Mouse (Mus musculus) forebrain, embryonic 10.5 days (tissue): ENCODE results near the gene Cd300ld5. TPM values are rescaled to one million over a fixed set of nuclear protein-coding genes. Genes with fewer than 3 reads are reported as not detected.
A peak's percentile ranks its signal among the peaks of the same experiment; 100 is the strongest.
"Not testable (repeated sequence)": the region's sequence is repeated elsewhere in the genome, so short reads cannot be mapped to it uniquely, and the experiment has no call there.

ENCODE experiments used
- DNase-seq: peaks from one replicate; pipeline ENCODE4 v3.0.0-alpha.2; 2017; ENCODE audit warnings: low spot score; ENCODE audit errors: extremely low spot score
- H3K27ac ChIP-seq: fragments of 300-500 bp; sonication (generic); 2 replicates; pipeline ENCODE4 v1.5.1; 2016; ENCODE audit warnings: mild to moderate bottlenecking
- H3K27me3 ChIP-seq: fragments of 300-500 bp; sonication (generic); 2 replicates; pipeline ENCODE4 v1.6.1; 2016; ENCODE audit warnings: mild to moderate bottlenecking; ENCODE audit not compliant: poor library complexity, severe bottlenecking
- H3K36me3 ChIP-seq: fragments of 300-500 bp; sonication (generic); replicated peaks from 2 replicates; pipeline ENCODE4 v1.6.1; 2016; ENCODE audit warnings: mild to moderate bottlenecking, moderate library complexity
- H3K4me1 ChIP-seq: fragments of 300-500 bp; sonication (generic); 2 replicates; pipeline ENCODE4 v1.6.1; 2016
- H3K4me3 ChIP-seq: fragments of 300-500 bp; sonication (generic); 2 replicates; pipeline ENCODE4 v1.5.1; 2016; ENCODE audit warnings: mild to moderate bottlenecking, moderate library complexity
- H3K9me3 ChIP-seq: fragments of 300-500 bp; sonication (generic); 2 replicates; pipeline ENCODE4 v1.6.1; 2016; ENCODE audit warnings: mild to moderate bottlenecking, moderate library complexity
- WGBS: fragments of 180-500 bp; shearing (Covaris S2); methylation state at CpG from one replicate; pipeline ENCODE4 v1.1.7; 2016; 5-methylcytosine and 5-hydroxymethylcytosine counted together
- polyA plus RNA-seq: library from polyadenylated mRNA; unstranded; fragments of >200 nt; fragmentation: Nextera tagmentation; extraction: Ambion mirVana; gene quantifications from 2 replicates; pipeline ENCODE4 v1.2.1, GENCODE M21; 2016

Gene Cd300ld5
- polyA plus RNA-seq, 1 experiment from 2014 or later, result not detected

DNA sequence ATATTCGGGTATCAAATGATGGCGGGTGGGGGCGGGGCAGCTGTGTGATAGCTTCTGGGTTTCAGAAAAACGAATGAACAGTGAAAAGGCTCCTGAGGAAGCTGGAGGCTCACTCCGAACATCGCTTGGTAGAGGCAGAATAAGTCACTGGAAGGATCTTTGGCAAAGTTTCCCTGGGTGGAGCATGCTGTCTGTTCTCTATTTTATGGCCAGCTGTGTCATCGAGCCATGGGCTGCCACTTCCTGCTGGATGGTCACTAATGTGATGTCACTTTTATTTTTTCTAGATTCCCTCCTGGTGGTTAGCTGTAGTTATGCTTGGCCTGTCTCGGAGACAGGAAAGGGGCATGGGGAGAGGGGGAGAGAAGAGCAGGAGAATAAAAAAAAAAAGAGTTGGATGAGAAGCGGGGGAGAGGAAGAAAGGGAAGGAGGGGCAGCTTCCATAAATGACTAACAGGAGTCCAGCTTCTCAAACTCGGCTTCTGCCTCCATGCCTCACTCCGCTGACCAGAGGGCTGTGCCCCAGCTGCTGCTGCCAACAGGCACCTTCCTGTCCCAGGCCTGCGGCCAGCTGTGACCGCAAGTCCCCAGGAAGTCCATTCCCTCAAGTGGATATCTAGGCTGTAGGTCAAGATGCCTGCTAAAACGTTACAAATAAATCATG lies 34.2 kb upstream of the Cd300ld5 start:
- Histone ChIP-seq H3K27ac (peak overlapping the region; percentile 73), H3K4me1 (peaks cover 30% of the 10 kb centered on the region), H3K27me3 (peaks cover 52% of the 10 kb centered on the region), H3K36me3 (no peaks in the 10 kb centered on the region), H3K4me3 (peak overlapping the region; percentile 13; the same call in 1 of the 2 replicates), H3K9me3 (no peaks in the 10 kb centered on the region)
- DNase-seq, result peak; percentile 26
- WGBS, result 29% methylated on average over 14 of the region's 14 CpGs

DNA sequence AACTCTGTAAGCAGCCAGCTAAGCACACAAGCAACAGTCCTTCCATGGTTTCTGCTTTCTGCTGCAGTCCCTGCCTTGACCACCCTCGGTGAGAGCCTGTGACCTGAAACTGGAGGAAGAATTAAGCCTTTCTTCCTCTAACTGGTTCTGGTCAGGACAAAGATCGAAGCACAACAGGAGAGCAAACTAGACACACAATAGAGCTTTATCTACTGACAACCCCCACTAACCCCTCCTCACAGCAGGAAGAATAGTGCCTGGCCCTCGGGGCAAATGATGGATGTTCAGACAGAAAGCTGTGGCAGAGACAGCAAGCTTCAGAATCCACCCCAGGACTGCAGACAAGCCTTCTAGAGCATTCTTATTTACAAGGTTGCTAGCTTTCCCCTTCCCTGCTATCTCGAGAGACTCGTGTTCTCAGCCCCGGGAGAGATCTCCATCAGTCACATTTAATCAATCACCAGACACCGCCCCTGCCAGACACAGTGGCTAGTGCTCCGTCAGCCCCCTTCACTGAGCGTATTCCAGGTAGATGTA lies 33.5 kb upstream of the Cd300ld5 start:
- H3K4me3 ChIP-seq, result peak overlapping the region; percentile 13; the same call in 1 of the 2 replicates
- no peaks in the 10 kb centered on the region for H3K9me3 ChIP-seq
- peaks cover 30% of the 10 kb centered on the region for H3K4me1 ChIP-seq
- H3K27me3 ChIP-seq, result peaks cover 52% of the 10 kb centered on the region
- 10% methylated on average over 9 of the region's 9 CpGs for WGBS
- DNase-seq, result peak; percentile 39
- H3K27ac ChIP-seq, result peak overlapping the region; percentile 73; the same call in 1 of the 2 replicates
- H3K36me3 ChIP-seq, result no peaks in the 10 kb centered on the region

DNA sequence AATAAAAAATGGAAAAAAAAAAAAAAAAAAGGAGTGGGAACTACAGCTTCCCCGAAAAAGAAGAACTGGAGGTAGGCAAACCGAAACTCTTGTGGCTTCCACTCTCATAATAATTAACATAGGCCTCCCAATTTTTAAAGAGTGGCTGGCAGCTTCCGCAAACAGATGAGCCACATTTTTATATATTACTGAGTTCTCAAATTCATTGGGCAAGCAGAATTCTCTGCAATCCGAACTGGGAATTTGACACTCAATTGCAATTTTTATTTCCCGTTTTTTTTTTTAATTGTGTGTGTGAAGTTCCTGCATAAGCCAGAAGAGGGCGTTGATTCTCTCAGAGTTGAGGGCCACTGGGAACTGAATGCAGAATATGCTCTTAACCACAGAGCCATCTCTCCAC lies 29.2 kb upstream of the Cd300ld5 start:
- WGBS, result 80% methylated on average over 6 of the region's 6 CpGs
- Histone ChIP-seq H3K27me3 (peaks cover 27% of the 10 kb centered on the region), H3K4me1 (peaks cover 26% of the 10 kb centered on the region), H3K27ac (no peak overlapping the region), H3K4me3 (no peak overlapping the region), H3K36me3 (no peaks in the 10 kb centered on the region), H3K9me3 (no peaks in the 10 kb centered on the region)
- DNase-seq, result no peak

DNA sequence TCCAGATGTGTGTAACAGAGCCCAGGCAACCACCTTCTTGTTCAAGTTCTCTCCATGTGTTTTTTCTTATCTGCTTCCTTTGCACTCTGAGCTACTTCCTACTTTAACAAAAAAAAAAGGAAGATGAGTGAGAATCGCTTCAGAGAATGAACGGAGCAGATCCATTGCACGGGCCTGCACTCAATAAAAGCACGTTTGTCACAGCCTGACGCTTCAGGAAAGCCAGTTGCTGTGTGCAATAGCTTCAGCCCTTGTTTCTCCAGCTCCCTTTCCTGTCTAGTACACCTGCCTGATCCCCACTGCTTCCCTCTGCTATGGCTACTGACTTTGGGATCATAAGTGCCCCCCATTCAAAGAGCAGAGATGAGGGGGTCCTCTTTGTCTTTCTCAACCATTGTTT lies 24.5 kb upstream of the Cd300ld5 start, which contains the start of gene Cd300e:
Cd300e (minus strand) TSS at position 101 of the 400 bp plus-strand sequence.
- Histone ChIP-seq H3K36me3 (no peaks in the 10 kb centered on the region), H3K27me3 (no peaks in the 10 kb centered on the region), H3K9me3 (no peaks in the 10 kb centered on the region), H3K4me1 (peaks cover 8% of the 10 kb centered on the region), H3K27ac (no peak within 1 kb of the TSS), H3K4me3 (no peak within 1 kb of the TSS)
- no peak for DNase-seq
- WGBS, result 40% methylated on average over 5 of the region's 5 CpGs

DNA sequence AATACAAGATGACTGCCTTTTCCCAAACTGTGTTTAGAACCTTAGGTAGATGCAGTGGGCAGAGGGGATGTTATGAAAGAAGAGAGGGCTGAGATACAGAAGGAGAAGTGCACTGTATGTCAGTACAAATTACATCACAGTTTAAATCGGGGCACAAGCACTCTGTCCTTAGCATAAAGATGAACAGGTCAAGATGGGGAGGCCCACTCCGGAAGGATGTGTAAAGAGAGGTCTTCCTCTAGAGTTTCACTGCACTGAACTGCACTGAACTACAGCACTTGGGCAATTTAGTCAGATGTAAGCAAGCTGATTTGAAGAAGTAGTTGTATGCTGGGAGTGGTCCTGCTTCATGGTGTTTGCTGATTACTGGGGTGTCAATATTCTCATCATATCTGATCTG lies 22.2 kb upstream of the Cd300ld5 start:
- 89% methylated on average over 2 of the region's 2 CpGs for WGBS
- H3K4me3 ChIP-seq, result no peak overlapping the region
- H3K27me3 ChIP-seq, result no peaks in the 10 kb centered on the region
- no peaks in the 10 kb centered on the region for H3K9me3 ChIP-seq
- no peak overlapping the region for H3K27ac ChIP-seq
- DNase-seq, result no peak
- no peaks in the 10 kb centered on the region for H3K36me3 ChIP-seq
- peaks cover 8% of the 10 kb centered on the region for H3K4me1 ChIP-seq

DNA sequence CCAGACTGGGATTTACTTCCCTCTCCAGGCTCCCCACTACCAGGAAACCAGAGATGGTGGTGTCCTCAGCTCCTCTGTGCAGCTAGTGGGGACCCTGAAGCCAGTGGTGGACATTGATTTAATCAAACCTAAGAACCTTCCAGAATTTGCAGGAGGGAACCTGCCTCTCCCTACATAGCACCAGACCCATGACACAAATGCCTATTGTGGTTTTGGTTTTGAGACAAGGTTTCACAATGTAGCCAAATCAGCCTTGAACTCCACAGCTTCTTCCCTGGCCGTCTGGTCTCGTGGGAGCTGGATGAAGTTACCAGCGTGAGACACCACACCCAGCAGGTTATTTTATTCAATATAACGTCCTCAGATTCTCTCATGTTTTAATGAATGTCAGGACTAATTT lies 21.1 kb upstream of the Cd300ld5 start:
- H3K36me3 ChIP-seq, result no peaks in the 10 kb centered on the region
- H3K27ac ChIP-seq, result no peak overlapping the region
- 81% methylated on average over 4 of the region's 4 CpGs for WGBS
- peaks cover 8% of the 10 kb centered on the region for H3K4me1 ChIP-seq
- no peak overlapping the region for H3K4me3 ChIP-seq
- H3K27me3 ChIP-seq, result no peaks in the 10 kb centered on the region
- DNase-seq, result no peak
- no peaks in the 10 kb centered on the region for H3K9me3 ChIP-seq

DNA sequence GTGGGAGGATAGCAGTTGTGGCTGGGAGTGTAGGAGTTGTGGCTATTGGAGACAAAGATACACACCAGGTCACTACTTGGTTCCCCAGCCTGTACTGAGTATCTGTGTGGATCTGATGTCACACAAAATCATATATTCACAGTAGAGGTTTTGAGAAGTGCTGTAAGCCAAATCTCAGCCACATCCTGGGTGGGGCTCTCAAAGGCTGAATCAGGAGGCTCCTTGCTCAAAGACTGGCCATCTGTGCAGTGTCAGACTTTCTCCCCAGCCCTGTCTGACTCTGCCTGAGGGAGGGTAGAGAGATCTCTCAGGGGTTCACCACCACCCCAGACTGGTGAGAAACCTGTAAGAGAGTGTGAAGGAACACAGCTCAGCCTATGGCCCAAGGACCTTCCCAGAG lies 17.0 kb upstream of the Cd300ld5 start:
- Histone ChIP-seq H3K27ac (no peak overlapping the region), H3K36me3 (no peaks in the 10 kb centered on the region)

DNA sequence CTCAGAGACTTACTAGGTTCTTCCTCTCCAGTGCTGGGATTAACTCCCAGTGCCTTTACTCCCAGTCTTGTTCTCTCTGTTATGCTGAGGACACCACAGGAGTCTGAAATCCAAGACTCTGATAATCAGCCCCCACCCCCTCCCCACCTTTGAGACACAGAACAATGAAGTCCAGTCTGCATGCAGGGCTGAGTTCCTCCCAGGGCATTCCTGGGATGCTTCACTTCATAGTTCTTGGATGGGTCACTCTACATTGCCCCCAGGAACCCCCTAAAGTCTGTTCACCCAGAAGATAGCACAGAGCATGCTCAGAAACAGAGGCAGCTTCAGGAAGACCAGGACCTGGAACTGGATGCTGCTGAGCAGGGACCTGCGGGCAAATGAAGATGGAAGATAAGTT lies 15.4 kb upstream of the Cd300ld5 start:
- WGBS, result 91% methylated on average over 1 of the region's 1 CpGs
- Histone ChIP-seq H3K4me1 (no peaks in the 10 kb centered on the region), H3K9me3 (no peaks in the 10 kb centered on the region), H3K27me3 (no peaks in the 10 kb centered on the region), H3K27ac (no peak overlapping the region), H3K4me3 (no peak overlapping the region), H3K36me3 (no peaks in the 10 kb centered on the region)
- DNase-seq, result no peak

More for the DNA sequence above, 17.0 kb upstream of the Cd300ld5 start:
- Histone ChIP-seq H3K4me1 (no peaks in the 10 kb centered on the region), H3K27me3 (no peaks in the 10 kb centered on the region), H3K9me3 (no peaks in the 10 kb centered on the region), H3K4me3 (no peak overlapping the region)
- no peak for DNase-seq

DNA sequence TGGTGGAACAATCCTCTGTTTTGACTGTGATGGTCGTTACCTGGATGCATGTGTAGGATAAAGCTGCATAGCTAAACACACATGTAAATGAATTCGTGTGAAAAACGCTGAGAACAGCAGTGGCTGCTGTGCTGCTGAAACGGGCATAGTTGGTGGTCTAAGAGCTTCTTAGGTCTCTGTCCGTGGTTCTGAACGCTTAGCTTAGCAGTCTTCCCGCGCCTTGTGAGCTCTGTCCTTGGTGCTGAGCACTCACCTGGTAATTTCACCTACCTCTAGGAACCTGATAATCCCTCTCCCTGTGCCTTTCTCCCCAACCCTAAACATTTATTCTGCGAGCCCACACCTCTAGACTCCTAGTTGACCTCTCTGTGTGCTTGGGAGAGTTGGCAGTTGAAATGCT lies 14.6 kb upstream of the Cd300ld5 start:
- Histone ChIP-seq H3K36me3 (no peaks in the 10 kb centered on the region), H3K27ac (no peak overlapping the region), H3K4me3 (no peak overlapping the region), H3K4me1 (no peaks in the 10 kb centered on the region), H3K9me3 (no peaks in the 10 kb centered on the region), H3K27me3 (no peaks in the 10 kb centered on the region)
- peak; percentile 39 for DNase-seq
- WGBS, result 3% methylated on average over 9 of the region's 9 CpGs

DNA sequence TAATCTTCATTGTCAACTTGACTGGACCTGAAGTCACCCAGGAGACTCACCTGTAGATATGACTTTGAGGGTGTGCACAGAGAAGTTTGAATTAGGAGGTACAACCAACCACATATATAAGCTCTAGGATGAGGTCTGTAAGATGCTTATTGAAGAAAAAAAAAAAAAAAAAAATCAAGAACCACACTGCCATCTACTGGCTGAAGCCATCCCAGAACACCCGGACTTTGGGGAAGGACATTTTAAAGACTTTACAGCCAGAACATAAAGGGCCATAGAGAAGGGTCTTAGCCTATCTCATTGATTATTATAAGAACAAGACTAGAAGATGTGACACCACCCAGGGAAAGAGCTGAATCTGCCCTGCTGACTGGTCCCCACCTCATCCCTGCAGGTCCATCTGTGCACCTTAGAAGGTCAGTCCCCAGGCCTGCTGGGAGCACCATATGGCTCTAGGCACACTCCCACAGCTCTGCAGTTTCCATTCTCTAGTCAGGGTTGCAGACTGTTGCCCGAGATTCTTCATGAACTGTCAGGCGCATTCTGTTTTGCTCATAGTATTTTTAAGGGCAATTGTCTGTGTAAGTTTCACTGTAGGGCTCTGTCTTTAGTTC lies 11.8 kb upstream of the Cd300ld5 start:
- WGBS, result 47% methylated on average over 3 of the region's 3 CpGs
- H3K4me3 ChIP-seq, result no peak overlapping the region
- H3K27ac ChIP-seq, result no peak overlapping the region
- no peak for DNase-seq
- H3K36me3 ChIP-seq, result no peaks in the 10 kb centered on the region
- H3K4me1 ChIP-seq, result no peaks in the 10 kb centered on the region
- H3K27me3 ChIP-seq, result no peaks in the 10 kb centered on the region
- H3K9me3 ChIP-seq, result no peaks in the 10 kb centered on the region

DNA sequence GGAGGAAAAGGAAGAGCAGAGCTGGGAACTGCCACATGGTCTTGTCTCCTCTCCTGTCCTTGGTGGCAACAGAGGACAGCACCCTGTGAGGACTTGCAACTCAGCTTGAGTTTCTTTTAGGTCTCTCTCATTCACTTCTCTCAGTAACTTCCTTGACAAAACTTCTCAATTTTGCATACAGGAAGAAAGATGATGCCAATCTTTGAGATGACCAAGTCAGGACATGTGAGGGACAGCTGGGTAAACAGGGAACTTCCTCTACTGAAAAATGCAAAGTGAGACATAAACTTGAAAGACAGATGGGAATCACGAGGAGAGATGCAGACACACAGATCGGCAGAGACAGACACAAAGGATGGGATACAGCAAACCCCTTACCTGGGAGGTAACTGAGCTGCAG lies 10.7 kb upstream of the Cd300ld5 start, which contains the start of gene Cd300ld3:
Cd300ld3 (minus strand) TSS at position 151 of the 400 bp plus-strand sequence.
- H3K27me3 ChIP-seq, result no peaks in the 10 kb centered on the region
- no peak for DNase-seq
- H3K9me3 ChIP-seq, result no peaks in the 10 kb centered on the region
- H3K27ac ChIP-seq, result no peak within 1 kb of the TSS
- H3K36me3 ChIP-seq, result no peaks in the 10 kb centered on the region
- WGBS, result 93% methylated on average over 2 of the region's 2 CpGs
- no peaks in the 10 kb centered on the region for H3K4me1 ChIP-seq
- no peak within 1 kb of the TSS for H3K4me3 ChIP-seq

DNA sequence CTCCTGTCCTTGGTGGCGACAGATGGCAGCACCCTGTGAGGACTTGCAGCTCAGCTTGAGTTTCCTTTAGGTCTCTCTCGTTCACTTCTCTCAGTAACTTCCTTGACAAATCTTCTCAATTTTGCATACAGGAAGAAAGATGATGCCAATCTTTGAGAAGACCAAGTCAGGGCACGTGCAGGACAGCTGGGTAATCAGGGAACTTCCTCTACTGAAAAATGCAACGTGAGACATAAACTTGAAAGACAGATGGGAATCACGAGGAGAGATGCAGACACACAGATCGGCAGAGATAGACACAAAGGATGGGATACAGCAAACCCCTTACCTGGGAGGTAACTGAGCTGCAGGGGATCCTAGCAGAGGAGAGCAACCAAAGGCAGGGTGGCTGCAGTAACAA lies 10.7 kb downstream of the Cd300ld5 start, which contains the start of gene Cd300ld4:
Cd300ld4 (minus strand) TSS at position 101 of the 400 bp plus-strand sequence.
- not testable (repeated sequence) for H3K9me3 ChIP-seq, DNase-seq, H3K4me1 ChIP-seq, H3K27me3 ChIP-seq, H3K27ac ChIP-seq, H3K36me3 ChIP-seq, H3K4me3 ChIP-seq
- WGBS, result no CpG with 5 or more reads among the region's 6 CpGs

DNA sequence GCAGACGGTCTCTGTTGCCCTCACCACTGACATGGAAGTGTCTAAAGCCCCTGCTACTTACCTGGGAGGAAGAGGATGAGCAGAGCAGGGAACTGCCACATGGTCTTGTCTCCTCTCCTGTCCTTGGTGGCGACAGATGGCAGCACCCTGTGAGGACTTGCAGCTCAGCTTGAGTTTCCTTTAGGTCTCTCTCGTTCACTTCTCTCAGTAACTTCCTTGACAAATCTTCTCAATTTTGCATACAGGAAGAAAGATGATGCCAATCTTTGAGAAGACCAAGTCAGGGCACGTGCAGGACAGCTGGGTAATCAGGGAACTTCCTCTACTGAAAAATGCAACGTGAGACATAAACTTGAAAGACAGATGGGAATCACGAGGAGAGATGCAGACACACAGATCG lies 21.5 kb downstream of the Cd300ld5 start, which contains the start of gene Cd300ld2:
Cd300ld2 (minus strand) TSS at position 101 of the 400 bp plus-strand sequence.
- no CpG with 5 or more reads among the region's 7 CpGs for WGBS
- H3K27ac ChIP-seq, result not testable (repeated sequence)

More for the DNA sequence above, 21.5 kb downstream of the Cd300ld5 start, which contains the start of gene Cd300ld2:
- not testable (repeated sequence) for DNase-seq, H3K9me3 ChIP-seq, H3K27me3 ChIP-seq, H3K4me3 ChIP-seq, H3K4me1 ChIP-seq, H3K36me3 ChIP-seq
